Mouse (Mus musculus): ENCODE results near the gene Plcz1. TPM values are rescaled to one million over a fixed set of nuclear protein-coding genes. Genes with fewer than 3 reads are reported as not detected.

Plcz1 gene
- polyA plus RNA-seq, 1 experiment from 2014 or later: not detected

Other genes with a start within 250 kb of the Plcz1 start
- gene Capza3, start 205 bp downstream of the Plcz1 start, polyA plus RNA-seq (2015; fragmentation: Nextera tagmentation; extraction: Ambion mirVana): not detected in 2 replicates